Mouse (Mus musculus): Measurements from ENCODE around the gene Rsf1.

DNA sequence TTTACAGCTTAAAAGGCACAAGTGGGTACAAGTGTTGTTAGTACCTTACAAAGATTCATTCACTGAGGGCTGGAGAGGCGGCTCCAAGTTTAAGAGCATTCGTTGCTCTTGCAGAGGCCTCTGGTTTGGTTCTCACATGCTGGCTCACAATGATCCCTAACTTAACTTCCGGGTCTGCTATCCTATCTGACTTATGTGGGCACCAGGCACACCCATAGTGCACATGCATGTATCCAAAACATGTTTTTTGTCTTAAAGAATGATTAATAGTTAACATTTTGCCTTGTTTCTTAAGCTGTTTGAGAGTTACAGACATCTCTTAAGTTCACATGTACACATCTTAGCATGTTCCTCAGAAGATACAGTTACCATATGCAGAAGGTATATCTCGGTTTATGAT is 120.5 kb downstream of the Rsf1 start:
- TF ChIP-seq GATA1 (IDR thresholded peaks at IDR 0.05; ENCODE audit: low read length): no peak
- no peak for TF ChIP-seq TAL1 (IDR thresholded peaks at IDR 0.05; ENCODE audit: low read length)
